In genomic region chr7:109723697-109724096, GRCm38 (mm10) we compare ENCODE assay signal across 16 mouse cellular contexts. TPM values are rescaled to one million over a fixed set of nuclear protein-coding genes. Genes with fewer than 3 reads are reported as not detected.
"Had no signal": no experiment of that assay in that cellular context is flagged by ENCODE, and none has a peak within 500 bp of the region (broad histone marks: within the 10 kb centered on the region; RNA-seq: fewer than 3 reads in every experiment).

Gene BC051019 (minus strand): TSS chr7:109723850.

- H3K4me2 ChIP-seq: kidney, embryonic 15.5 days; liver, embryonic 11.5 days; liver, embryonic 15.5 days; lung, embryonic 15.5 days; midbrain, embryonic 13.5 days; neural tube, embryonic 15.5 days had no signal

- H3K4me1 ChIP-seq: kidney, embryonic 15.5 days; limb, embryonic 10.5 days; liver, embryonic 15.5 days; midbrain, embryonic 13.5 days; neural tube, embryonic 15.5 days had no signal

- H3K27ac ChIP-seq: kidney, embryonic 15.5 days; limb, embryonic 10.5 days; liver, embryonic 15.5 days; lung, embryonic 15.5 days; midbrain, embryonic 13.5 days; neural tube, embryonic 15.5 days had no signal

- H3K27me3 ChIP-seq: kidney, embryonic 15.5 days; liver, embryonic 15.5 days; lung, embryonic 15.5 days; midbrain, embryonic 13.5 days; neural tube, embryonic 15.5 days had no signal

- H3K4me3 ChIP-seq: kidney, embryonic 15.5 days; limb, embryonic 10.5 days; liver, embryonic 15.5 days; lung, embryonic 15.5 days; midbrain, embryonic 13.5 days; neural tube, embryonic 15.5 days had no signal

- ATAC-seq: midbrain, embryonic 13.5 days had no signal

- H3K9ac ChIP-seq: kidney, embryonic 15.5 days; liver, embryonic 15.5 days; lung, embryonic 15.5 days; midbrain, embryonic 13.5 days; neural tube, embryonic 15.5 days had no signal

- H3K36me3 ChIP-seq: kidney, embryonic 15.5 days; limb, embryonic 10.5 days; liver, embryonic 15.5 days; lung, embryonic 15.5 days; midbrain, embryonic 13.5 days; neural tube, embryonic 15.5 days had no signal

- H3K9me3 ChIP-seq: kidney, embryonic 15.5 days; limb, embryonic 10.5 days; lung, embryonic 15.5 days; midbrain, embryonic 13.5 days; neural tube, embryonic 15.5 days had no signal

- DNase-seq: kidney, adult 2 months; kidney, postnatal 14 days; right cerebral cortex, adult 18-20 months; thymus, adult 2 months; thymus, postnatal 36 days had no signal

RNA-seq across cellular contexts. Expression of gene BC051019, which starts in this region (rescaled TPM):
- total RNA-seq: left cerebral cortex, adult 18-20 months; left cerebral cortex, postnatal 10 days; megakaryocyte progenitor cell, adult 5-6 weeks had no signal
- polyA plus RNA-seq: intestine, embryonic 14.5 days; kidney, embryonic 15.5 days; limb, embryonic 10.5 days; midbrain, embryonic 13.5 days; neural tube, embryonic 15.5 days had no signal
